Mouse (Mus musculus) hindbrain, embryonic 12.5 days (tissue): ENCODE data around the gene Fam193b. TPM values are rescaled to one million over a fixed set of nuclear protein-coding genes. Genes with fewer than 3 reads are reported as not detected.
A peak's percentile ranks its signal among the peaks of the same experiment; 100 is the strongest.

Experiments
- ATAC-seq: fragments of 200-750 bp; cut with Nextera tagmentation; 2 replicates; pipeline ENCODE4 v1.8.0; 2017; ENCODE audit warnings: moderate TSS enrichment; ENCODE audit not compliant: low FRiP score
- H3K27ac ChIP-seq: fragments of 300-500 bp; sonication (generic); 2 replicates; pipeline ENCODE4 v1.5.1; 2016; ENCODE audit warnings: mild to moderate bottlenecking
- H3K27me3 ChIP-seq: fragments of 300-500 bp; sonication (generic); 2 replicates; pipeline ENCODE4 v1.6.1; 2016; ENCODE audit warnings: mild to moderate bottlenecking
- H3K36me3 ChIP-seq: fragments of 300-500 bp; sonication (generic); 2 replicates; pipeline ENCODE4 v1.6.1; 2016; ENCODE audit warnings: mild to moderate bottlenecking
- H3K4me1 ChIP-seq: fragments of 300-500 bp; sonication (generic); 2 replicates; pipeline ENCODE4 v1.6.1; 2016
- H3K4me2 ChIP-seq: fragments of 300-500 bp; sonication (generic); replicated peaks from 2 replicates; pipeline ENCODE4 v1.6.1; 2016; ENCODE audit warnings: mild to moderate bottlenecking
- H3K4me3 ChIP-seq: fragments of 300-500 bp; sonication (generic); 2 replicates; pipeline ENCODE4 v1.5.1; 2016; ENCODE audit warnings: mild to moderate bottlenecking
- H3K9ac ChIP-seq: fragments of 300-500 bp; sonication (generic); 2 replicates; pipeline ENCODE4 v1.6.1; 2016; ENCODE audit warnings: mild to moderate bottlenecking, moderate library complexity
- H3K9me3 ChIP-seq: fragments of 300-500 bp; sonication (generic); replicated peaks from 2 replicates; pipeline ENCODE4 v1.6.1; 2016; ENCODE audit warnings: mild to moderate bottlenecking
- WGBS: fragments of 180-500 bp; shearing (Covaris S2); methylation state at CpG from one replicate; pipeline ENCODE4 v1.1.7; 2016; 5-methylcytosine and 5-hydroxymethylcytosine counted together
- polyA plus RNA-seq: library from polyadenylated mRNA; unstranded; fragments of >200 nt; fragmentation: Nextera tagmentation; extraction: Ambion mirVana; gene quantifications from 2 replicates; pipeline ENCODE4 v1.2.1, GENCODE M21; 2016

Fam193b gene
- polyA plus RNA-seq, 1 experiment from 2014 or later: 71.9 TPM

GRCm38 (mm10) chr13:55506697-55507096 is 64.2 kb downstream of the Fam193b start:
- no peak overlapping the region for H3K9ac ChIP-seq
- no peak overlapping the region for H3K27ac ChIP-seq
- ATAC-seq: no peak
- no peaks in the 10 kb centered on the region for H3K27me3 ChIP-seq
- peaks cover 74% of the 10 kb centered on the region for H3K36me3 ChIP-seq
- no peak overlapping the region for H3K4me3 ChIP-seq
- H3K4me2 ChIP-seq: no peak overlapping the region
- H3K9me3 ChIP-seq: no peaks in the 10 kb centered on the region
- WGBS: 96% methylated on average over 10 of the region's 10 CpGs
- peaks cover 16% of the 10 kb centered on the region for H3K4me1 ChIP-seq

GRCm38 (mm10) chr13:55505810-55506209 is 65.1 kb downstream of the Fam193b start:
- Histone ChIP-seq H3K36me3 (peaks cover 74% of the 10 kb centered on the region), H3K27ac (no peak overlapping the region), H3K4me1 (peaks cover 7% of the 10 kb centered on the region), H3K9me3 (no peaks in the 10 kb centered on the region), H3K4me2 (no peak overlapping the region), H3K4me3 (no peak overlapping the region), H3K27me3 (no peaks in the 10 kb centered on the region), H3K9ac (no peak overlapping the region)
- ATAC-seq: no peak
- 90% methylated on average over 9 of the region's 9 CpGs for WGBS

DNA sequence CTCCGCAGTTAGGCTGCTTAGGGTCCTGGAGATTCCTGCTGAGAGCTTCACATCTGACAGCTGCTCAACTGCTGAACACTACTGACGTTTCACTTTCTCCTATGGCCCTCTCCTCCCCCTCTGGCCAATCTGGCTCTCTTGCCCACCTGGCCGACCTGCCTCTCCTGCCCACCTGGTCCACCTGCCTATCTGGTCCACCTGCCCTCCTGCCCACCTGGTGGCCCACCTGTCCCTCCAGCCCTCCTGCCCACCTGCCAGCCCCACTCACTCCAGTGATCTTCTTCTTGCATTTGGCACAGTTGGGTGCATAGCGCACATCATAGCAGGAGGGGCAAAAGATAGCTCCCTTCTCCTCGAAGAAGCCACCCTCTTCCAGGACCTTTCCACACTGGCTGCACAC is 66.5 kb downstream of the Fam193b start:
- Histone ChIP-seq H3K27ac (no peak overlapping the region), H3K36me3 (peaks cover 71% of the 10 kb centered on the region), H3K4me2 (no peak overlapping the region), H3K9ac (no peak overlapping the region), H3K9me3 (no peaks in the 10 kb centered on the region), H3K4me3 (no peak overlapping the region), H3K4me1 (no peaks in the 10 kb centered on the region), H3K27me3 (no peaks in the 10 kb centered on the region)
- no peak for ATAC-seq
- 90% methylated on average over 5 of the region's 5 CpGs for WGBS

- Histone ChIP-seq H3K9ac (no peak overlapping the region), H3K4me2 (no peak overlapping the region), H3K36me3 (peaks cover 62% of the 10 kb centered on the region), H3K27ac (no peak overlapping the region), H3K27me3 (no peaks in the 10 kb centered on the region), H3K9me3 (no peaks in the 10 kb centered on the region), H3K4me3 (no peak overlapping the region), H3K4me1 (peaks cover 5% of the 10 kb centered on the region; the same call in 1 of the 2 replicates)
- no peak for ATAC-seq
- WGBS: 86% methylated on average over 8 of the region's 8 CpGs
Measured at GRCm38 (mm10) chr13:55502405-55502804, 68.5 kb downstream of the Fam193b start.

GRCm38 (mm10) chr13:55500575-55500974 is 70.3 kb downstream of the Fam193b start:
- Histone ChIP-seq H3K4me2 (no peak overlapping the region), H3K9me3 (no peaks in the 10 kb centered on the region), H3K27me3 (no peaks in the 10 kb centered on the region), H3K36me3 (peaks cover 44% of the 10 kb centered on the region), H3K9ac (no peak overlapping the region), H3K4me3 (no peak overlapping the region), H3K27ac (no peak overlapping the region), H3K4me1 (peaks cover 16% of the 10 kb centered on the region)
- 87% methylated on average over 10 of the region's 10 CpGs for WGBS
- ATAC-seq: no peak

- H3K4me3 ChIP-seq: no peak overlapping the region
- H3K36me3 ChIP-seq: peaks cover 29% of the 10 kb centered on the region
- H3K4me2 ChIP-seq: no peak overlapping the region
- no peak for ATAC-seq
- H3K4me1 ChIP-seq: peaks cover 29% of the 10 kb centered on the region
- H3K27ac ChIP-seq: no peak overlapping the region; the same call in 1 of the 2 replicates
- 59% methylated on average over 11 of the region's 11 CpGs for WGBS
- no peaks in the 10 kb centered on the region for H3K27me3 ChIP-seq
- no peaks in the 10 kb centered on the region for H3K9me3 ChIP-seq
- H3K9ac ChIP-seq: no peak overlapping the region
Measured at GRCm38 (mm10) chr13:55498906-55499305, 72.0 kb downstream of the Fam193b start.

GRCm38 (mm10) chr13:55496661-55497060 is 74.3 kb downstream of the Fam193b start:
- Histone ChIP-seq H3K36me3 (peaks cover 9% of the 10 kb centered on the region; the same call in 1 of the 2 replicates), H3K4me2 (no peak overlapping the region), H3K9ac (no peak overlapping the region), H3K27me3 (no peaks in the 10 kb centered on the region; the same call in 1 of the 2 replicates), H3K27ac (no peak overlapping the region), H3K9me3 (no peaks in the 10 kb centered on the region), H3K4me3 (no peak overlapping the region), H3K4me1 (peaks cover 29% of the 10 kb centered on the region)
- no peak for ATAC-seq
- 89% methylated on average over 6 of the region's 6 CpGs for WGBS

GRCm38 (mm10) chr13:55495702-55496101 is 75.2 kb downstream of the Fam193b start:
- no peak overlapping the region for H3K9ac ChIP-seq
- no peaks in the 10 kb centered on the region; the same call in 1 of the 2 replicates for H3K27me3 ChIP-seq
- H3K4me1 ChIP-seq: peaks cover 29% of the 10 kb centered on the region
- H3K4me2 ChIP-seq: 0 out of 2 replicates have a peak overlapping the region, but pooled peaks have one; percentile 9
- 20% methylated on average over 4 of the region's 4 CpGs for WGBS
- no peak overlapping the region for H3K27ac ChIP-seq
- H3K4me3 ChIP-seq: no peak overlapping the region
- no peak for ATAC-seq
- peaks cover 9% of the 10 kb centered on the region; the same call in 1 of the 2 replicates for H3K36me3 ChIP-seq
- no peaks in the 10 kb centered on the region for H3K9me3 ChIP-seq

DNA sequence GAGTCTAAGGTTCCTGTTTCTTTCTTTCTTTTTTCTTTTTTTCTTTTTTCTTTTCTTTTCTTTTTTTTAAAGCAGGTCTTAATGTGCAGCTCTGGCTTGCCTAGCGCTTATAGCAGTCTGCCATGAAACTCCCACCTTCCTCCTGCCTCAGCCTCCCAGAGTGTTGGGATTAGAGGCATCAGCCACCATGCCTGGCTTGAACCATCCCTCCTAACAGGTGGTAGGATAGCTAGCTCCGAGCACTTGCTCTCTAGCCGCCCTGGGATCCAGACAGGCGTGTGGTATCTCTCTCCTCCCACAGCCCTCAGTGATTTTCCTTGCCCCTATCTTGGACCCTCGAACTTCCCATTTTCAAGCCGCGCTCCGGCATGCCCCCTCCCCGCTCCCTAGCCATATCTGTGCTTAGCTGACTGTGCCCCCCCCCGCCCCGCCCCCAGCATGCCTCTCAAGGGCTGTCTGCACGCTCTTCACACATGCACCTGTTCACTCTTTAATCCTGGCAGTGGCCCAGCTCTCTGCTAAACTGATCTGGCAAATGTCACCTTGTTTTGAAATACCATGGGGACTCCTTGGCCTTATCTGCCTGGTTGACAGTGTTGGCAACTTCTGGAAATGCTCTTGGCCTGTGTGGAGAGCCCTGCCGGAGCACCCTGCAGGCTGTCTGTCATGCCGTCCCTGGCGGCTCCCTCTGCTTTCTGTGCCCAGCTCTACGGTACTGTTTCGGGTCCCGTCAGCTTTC is 75.9 kb downstream of the Fam193b start:
- H3K4me3 ChIP-seq: no peak overlapping the region
- no peaks in the 10 kb centered on the region for H3K9me3 ChIP-seq
- no peak for ATAC-seq
- 24% methylated on average over 18 of the region's 18 CpGs for WGBS
- no peak overlapping the region for H3K27ac ChIP-seq
- H3K4me2 ChIP-seq: no peak overlapping the region
- H3K36me3 ChIP-seq: peaks cover 9% of the 10 kb centered on the region; the same call in 1 of the 2 replicates
- no peaks in the 10 kb centered on the region; the same call in 1 of the 2 replicates for H3K27me3 ChIP-seq
- peak overlapping the region; percentile 18; the same call in 1 of the 2 replicates for H3K9ac ChIP-seq
- H3K4me1 ChIP-seq: peaks cover 29% of the 10 kb centered on the region

GRCm38 (mm10) chr13:55494257-55494656 is 76.7 kb downstream of the Fam193b start:
- Histone ChIP-seq H3K27me3 (no peaks in the 10 kb centered on the region; the same call in 1 of the 2 replicates), H3K9ac (no peak overlapping the region), H3K4me2 (no peak overlapping the region), H3K36me3 (peaks cover 9% of the 10 kb centered on the region; the same call in 1 of the 2 replicates), H3K27ac (no peak overlapping the region), H3K4me1 (peaks cover 29% of the 10 kb centered on the region), H3K9me3 (no peaks in the 10 kb centered on the region), H3K4me3 (no peak overlapping the region)
- WGBS: 39% methylated on average over 2 of the region's 2 CpGs
- no peak for ATAC-seq
